Mouse (Mus musculus): ENCODE results near the gene Ift80. TPM values are rescaled to one million over a fixed set of nuclear protein-coding genes. Genes with fewer than 3 reads are reported as not detected.
"Not testable (repeated sequence)": the region's sequence is repeated elsewhere in the genome, so short reads cannot be mapped to it uniquely, and the experiment has no call there.

The Ift80 gene
- polyA plus RNA-seq, 1 experiment from 2014 or later = 9.6 TPM

- H3K4me3 ChIP-seq (replicated peaks; ENCODE audit: low read length) = 0 out of 2 replicates have a peak overlapping the region, but pooled peaks have one; percentile 15
- no peak overlapping the region for H3K9ac ChIP-seq (replicated peaks; ENCODE audit: low read depth, low read length)
- peak overlapping the region; percentile 38 for H3K4me2 ChIP-seq (ENCODE audit: low read length)
- no peak for ATAC-seq
- no peak overlapping the region for H3K27ac ChIP-seq (ENCODE audit: low read length)
- H3K36me3 ChIP-seq (ENCODE audit: control insufficient read depth, insufficient read depth) = 0 out of 2 replicates have a peak, but pooled peaks cover 4% of the 10 kb centered on the region
- no peaks in the 10 kb centered on the region for H3K9me3 ChIP-seq (ENCODE audit: control insufficient read depth, low read length)
- H3K27me3 ChIP-seq (replicated peaks; ENCODE audit: control insufficient read depth, insufficient read depth, low read length) = no peaks in the 10 kb centered on the region
- H3K4me1 ChIP-seq (replicated peaks; ENCODE audit: control insufficient read depth, insufficient read depth, low read length) = peaks cover 22% of the 10 kb centered on the region
- WGBS = 62% methylated on average over 5 of the region's 5 CpGs
These were observed 36.9 kb upstream of the Ift80 start for GRCm38 (mm10) chr3:69041298-69041697.

- no peak for ATAC-seq
- 89% methylated on average over 2 of the region's 2 CpGs for WGBS
- Histone ChIP-seq H3K4me3 (replicated peaks; ENCODE audit: low read length) (no peak overlapping the region), H3K4me2 (ENCODE audit: low read length) (no peak overlapping the region), H3K27ac (ENCODE audit: low read length) (no peak overlapping the region), H3K36me3 (ENCODE audit: control insufficient read depth, insufficient read depth) (peaks cover 10% of the 10 kb centered on the region; the same call in 1 of the 2 replicates), H3K4me1 (replicated peaks; ENCODE audit: control insufficient read depth, insufficient read depth, low read length) (peaks cover 18% of the 10 kb centered on the region), H3K9ac (replicated peaks; ENCODE audit: low read depth, low read length) (no peak overlapping the region), H3K27me3 (replicated peaks; ENCODE audit: control insufficient read depth, insufficient read depth, low read length) (no peaks in the 10 kb centered on the region), H3K9me3 (ENCODE audit: control insufficient read depth, low read length) (no peaks in the 10 kb centered on the region)
These were observed 35.7 kb upstream of the Ift80 start for GRCm38 (mm10) chr3:69040105-69040504.

- Histone ChIP-seq H3K27me3 (replicated peaks; ENCODE audit: control insufficient read depth, insufficient read depth, low read length) (no peaks in the 10 kb centered on the region), H3K9me3 (ENCODE audit: control insufficient read depth, low read length) (no peaks in the 10 kb centered on the region), H3K4me1 (replicated peaks; ENCODE audit: control insufficient read depth, insufficient read depth, low read length) (no peaks in the 10 kb centered on the region), H3K4me3 (replicated peaks; ENCODE audit: low read length) (no peak overlapping the region), H3K36me3 (ENCODE audit: control insufficient read depth, insufficient read depth) (peaks cover 6% of the 10 kb centered on the region; the same call in 1 of the 2 replicates), H3K9ac (replicated peaks; ENCODE audit: low read depth, low read length) (no peak overlapping the region), H3K27ac (ENCODE audit: low read length) (no peak overlapping the region), H3K4me2 (ENCODE audit: low read length) (no peak overlapping the region)
- 95% methylated on average over 1 of the region's 1 CpGs for WGBS
- no peak for ATAC-seq
These were observed 21.9 kb upstream of the Ift80 start for GRCm38 (mm10) chr3:69026133-69026783.

DNA sequence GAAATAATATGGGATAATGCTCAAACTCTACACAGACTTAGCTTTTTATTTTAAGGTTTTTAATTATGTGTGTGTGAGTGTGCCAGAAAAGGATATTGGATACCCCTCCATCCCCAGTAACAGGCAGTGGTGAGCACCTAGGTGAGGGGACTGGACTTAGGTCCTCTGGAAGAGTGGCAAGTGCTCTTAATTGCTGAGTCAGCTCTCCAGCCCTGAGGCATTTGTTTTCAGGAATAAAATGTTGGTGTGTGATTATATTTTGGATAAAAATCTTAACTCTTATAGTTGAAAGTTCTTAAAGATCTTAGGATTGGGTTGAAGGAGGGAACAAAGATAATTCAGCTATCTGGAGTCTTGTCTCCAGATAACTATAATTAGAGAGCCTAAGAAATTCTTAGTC lies 16.4 kb upstream of the Ift80 start:
- H3K4me1 ChIP-seq (replicated peaks; ENCODE audit: control insufficient read depth, insufficient read depth, low read length) = no peaks in the 10 kb centered on the region
- H3K9ac ChIP-seq (replicated peaks; ENCODE audit: low read depth, low read length) = no peak overlapping the region
- H3K36me3 ChIP-seq (ENCODE audit: control insufficient read depth, insufficient read depth) = peaks cover 2% of the 10 kb centered on the region
- H3K27me3 ChIP-seq (replicated peaks; ENCODE audit: control insufficient read depth, insufficient read depth, low read length) = no peaks in the 10 kb centered on the region
- no peak for ATAC-seq
- H3K27ac ChIP-seq (ENCODE audit: low read length) = no peak overlapping the region
- H3K9me3 ChIP-seq (ENCODE audit: control insufficient read depth, low read length) = no peaks in the 10 kb centered on the region
- no peak overlapping the region for H3K4me3 ChIP-seq (replicated peaks; ENCODE audit: low read length)
- no peak overlapping the region for H3K4me2 ChIP-seq (ENCODE audit: low read length)

DNA sequence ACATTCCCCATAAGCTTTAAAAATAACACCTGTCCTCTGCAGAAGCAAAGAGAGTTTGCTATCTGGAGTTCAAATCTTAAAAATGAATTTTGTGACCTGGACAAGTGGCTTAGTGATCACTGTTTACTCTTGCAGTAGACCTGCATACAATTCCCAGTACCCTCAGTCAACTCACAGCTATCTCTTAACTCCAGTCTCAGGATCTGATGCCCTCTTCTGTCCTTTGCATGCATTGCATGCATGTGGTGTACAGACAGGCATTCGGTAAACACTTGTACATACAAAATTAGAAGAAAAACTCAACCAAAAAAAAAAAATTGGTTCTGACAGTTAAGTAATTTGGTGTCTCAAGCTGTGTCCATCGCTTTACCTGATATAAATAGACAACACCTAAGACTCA lies 15.9 kb upstream of the Ift80 start:
- Histone ChIP-seq H3K27ac (ENCODE audit: low read length) (no peak overlapping the region), H3K4me3 (replicated peaks; ENCODE audit: low read length) (no peak overlapping the region), H3K9ac (replicated peaks; ENCODE audit: low read depth, low read length) (no peak overlapping the region), H3K27me3 (replicated peaks; ENCODE audit: control insufficient read depth, insufficient read depth, low read length) (no peaks in the 10 kb centered on the region), H3K36me3 (ENCODE audit: control insufficient read depth, insufficient read depth) (peaks cover 2% of the 10 kb centered on the region), H3K4me1 (replicated peaks; ENCODE audit: control insufficient read depth, insufficient read depth, low read length) (no peaks in the 10 kb centered on the region), H3K9me3 (ENCODE audit: control insufficient read depth, low read length) (no peaks in the 10 kb centered on the region), H3K4me2 (ENCODE audit: low read length) (no peak overlapping the region)
- ATAC-seq = no peak
- 94% methylated on average over 2 of the region's 2 CpGs for WGBS

DNA sequence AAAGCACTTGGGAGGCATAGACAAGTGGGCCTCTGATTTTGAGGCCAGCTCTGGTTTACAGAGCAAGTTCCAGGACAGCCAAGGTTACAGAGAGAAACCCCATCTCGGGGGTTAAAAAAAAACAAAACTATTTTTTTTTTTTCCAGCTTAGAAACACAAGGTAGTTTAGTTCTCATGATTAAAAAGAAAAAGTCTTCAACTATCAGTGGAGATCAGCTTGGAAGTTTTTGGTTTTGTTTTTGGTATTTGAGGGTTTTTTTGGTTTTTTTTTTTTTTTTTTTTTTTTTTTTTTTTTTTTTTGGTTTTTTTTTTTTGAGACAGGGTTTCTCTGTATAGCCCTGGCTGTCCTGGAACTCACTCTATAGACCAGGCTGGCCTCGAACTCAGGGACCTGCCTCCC lies 14.3 kb upstream of the Ift80 start:
- not testable (repeated sequence) for H3K9me3 ChIP-seq (ENCODE audit: control insufficient read depth, low read length); H3K36me3 ChIP-seq (ENCODE audit: control insufficient read depth, insufficient read depth); H3K9ac ChIP-seq (replicated peaks; ENCODE audit: low read depth, low read length); H3K27me3 ChIP-seq (replicated peaks; ENCODE audit: control insufficient read depth, insufficient read depth, low read length); H3K27ac ChIP-seq (ENCODE audit: low read length); H3K4me1 ChIP-seq (replicated peaks; ENCODE audit: control insufficient read depth, insufficient read depth, low read length); H3K4me3 ChIP-seq (replicated peaks; ENCODE audit: low read length); ATAC-seq; H3K4me2 ChIP-seq (ENCODE audit: low read length)
- WGBS = 100% methylated on average over 2 of the region's 2 CpGs

- no peak for ATAC-seq
- H3K4me3 ChIP-seq (replicated peaks; ENCODE audit: low read length) = no peak overlapping the region
- no peak overlapping the region for H3K9ac ChIP-seq (replicated peaks; ENCODE audit: low read depth, low read length)
- no peaks in the 10 kb centered on the region for H3K4me1 ChIP-seq (replicated peaks; ENCODE audit: control insufficient read depth, insufficient read depth, low read length)
- H3K36me3 ChIP-seq (ENCODE audit: control insufficient read depth, insufficient read depth) = peaks cover 2% of the 10 kb centered on the region; the same call in 1 of the 2 replicates
- no peak overlapping the region for H3K27ac ChIP-seq (ENCODE audit: low read length)
- H3K9me3 ChIP-seq (ENCODE audit: control insufficient read depth, low read length) = no peaks in the 10 kb centered on the region
- no peaks in the 10 kb centered on the region for H3K27me3 ChIP-seq (replicated peaks; ENCODE audit: control insufficient read depth, insufficient read depth, low read length)
- no peak overlapping the region for H3K4me2 ChIP-seq (ENCODE audit: low read length)
- 90% methylated on average over 3 of the region's 3 CpGs for WGBS
These were observed 12.8 kb upstream of the Ift80 start for GRCm38 (mm10) chr3:69017181-69017580.

- no peak for ATAC-seq
- WGBS = 73% methylated on average over 2 of the region's 2 CpGs
- H3K4me3 ChIP-seq (replicated peaks; ENCODE audit: low read length) = no peak overlapping the region
- peaks cover 5% of the 10 kb centered on the region for H3K4me1 ChIP-seq (replicated peaks; ENCODE audit: control insufficient read depth, insufficient read depth, low read length)
- no peaks in the 10 kb centered on the region for H3K9me3 ChIP-seq (ENCODE audit: control insufficient read depth, low read length)
- no peak overlapping the region for H3K9ac ChIP-seq (replicated peaks; ENCODE audit: low read depth, low read length)
- no peak overlapping the region for H3K4me2 ChIP-seq (ENCODE audit: low read length)
- H3K27me3 ChIP-seq (replicated peaks; ENCODE audit: control insufficient read depth, insufficient read depth, low read length) = no peaks in the 10 kb centered on the region
- no peak overlapping the region for H3K27ac ChIP-seq (ENCODE audit: low read length)
- no peaks in the 10 kb centered on the region for H3K36me3 ChIP-seq (ENCODE audit: control insufficient read depth, insufficient read depth)
These were observed 4.5 kb upstream of the Ift80 start for GRCm38 (mm10) chr3:69008873-69009272.

GRCm38 (mm10) chr3:69006246-69006760 lies 1.9 kb upstream of the Ift80 start:
- no peak for ATAC-seq
- peaks cover 5% of the 10 kb centered on the region for H3K4me1 ChIP-seq (replicated peaks; ENCODE audit: control insufficient read depth, insufficient read depth, low read length)
- WGBS = 3% methylated on average over 21 of the region's 21 CpGs
- no peaks in the 10 kb centered on the region for H3K36me3 ChIP-seq (ENCODE audit: control insufficient read depth, insufficient read depth)
- H3K27ac ChIP-seq (ENCODE audit: low read length) = no peak overlapping the region
- no peaks in the 10 kb centered on the region for H3K27me3 ChIP-seq (replicated peaks; ENCODE audit: control insufficient read depth, insufficient read depth, low read length)
- peak overlapping the region; percentile 95 for H3K4me3 ChIP-seq (replicated peaks; ENCODE audit: low read length)
- H3K4me2 ChIP-seq (ENCODE audit: low read length) = peak overlapping the region; percentile 87
- H3K9me3 ChIP-seq (ENCODE audit: control insufficient read depth, low read length) = no peaks in the 10 kb centered on the region
- H3K9ac ChIP-seq (replicated peaks; ENCODE audit: low read depth, low read length) = peak overlapping the region; percentile 80

Data from forebrain, embryonic 16.5 days (tissue).